Mouse (Mus musculus) olfactory bulb, adult 2 months (tissue): ENCODE results near the gene Rhod.

Experiments used
- CTCF ChIP-seq: fragments of 200-500 bp; IDR thresholded peaks from 2 replicates; pipeline ENCODE4 v1.5.1; 2012; ENCODE audit warnings: low read depth, mild to moderate bottlenecking, low read length, moderate library complexity; ENCODE audit not compliant: insufficient read depth
- POLR2A ChIP-seq: fragments of 200-500 bp; IDR thresholded peaks from 2 replicates; pipeline ENCODE4 v1.6.1; 2012; ENCODE audit warnings: mild to moderate bottlenecking, low read depth, low read length, moderate library complexity; ENCODE audit not compliant: insufficient read depth

GRCm38 (mm10) chr19:4387276-4387675 lies 52.0 kb downstream of the Rhod start:
- TF ChIP-seq CTCF (no peak), POLR2A (no peak)
